Mouse (Mus musculus) heart, embryonic 12.5 days (tissue): ENCODE results near the gene Gm29776. TPM values are rescaled to one million over a fixed set of nuclear protein-coding genes. Genes with fewer than 3 reads are reported as not detected.

Source experiments
- ATAC-seq: fragments of 200-750 bp; cut with Nextera tagmentation; 2 replicates; pipeline ENCODE4 v1.8.0; 2017; ENCODE audit warnings: moderate TSS enrichment, moderate library complexity; ENCODE audit not compliant: insufficient number of reproducible peaks, low FRiP score
- H3K27ac ChIP-seq: fragments of 300-500 bp; sonication (generic); 2 replicates; pipeline ENCODE4 v1.5.1; 2016; ENCODE audit warnings: mild to moderate bottlenecking, moderate library complexity; ENCODE audit not compliant: poor library complexity, severe bottlenecking
- H3K27me3 ChIP-seq: fragments of 300-500 bp; sonication (generic); replicated peaks from 2 replicates; pipeline ENCODE4 v1.6.1; 2016; ENCODE audit warnings: mild to moderate bottlenecking, moderate library complexity
- H3K36me3 ChIP-seq: fragments of 300-500 bp; sonication (generic); 2 replicates; pipeline ENCODE4 v1.6.1; 2016; ENCODE audit warnings: mild to moderate bottlenecking, moderate library complexity
- H3K4me1 ChIP-seq: fragments of 300-500 bp; sonication (generic); replicated peaks from 2 replicates; pipeline ENCODE4 v1.6.1; 2016; ENCODE audit warnings: mild to moderate bottlenecking
- H3K4me2 ChIP-seq: fragments of 300-500 bp; sonication (generic); 2 replicates; pipeline ENCODE4 v1.6.1; 2016; ENCODE audit warnings: mild to moderate bottlenecking, moderate library complexity
- H3K4me3 ChIP-seq: fragments of 300-500 bp; sonication (generic); 2 replicates; pipeline ENCODE4 v1.5.1; 2016; ENCODE audit warnings: mild to moderate bottlenecking
- H3K9ac ChIP-seq: fragments of 300-500 bp; sonication (generic); 2 replicates; pipeline ENCODE4 v1.6.1; 2016; ENCODE audit warnings: mild to moderate bottlenecking, moderate library complexity
- H3K9me3 ChIP-seq: fragments of 300-500 bp; sonication (generic); replicated peaks from 2 replicates; pipeline ENCODE4 v1.6.1; 2016; ENCODE audit warnings: mild to moderate bottlenecking, moderate library complexity
- WGBS: fragments of 180-500 bp; shearing (Covaris S2); methylation state at CpG from one replicate; pipeline ENCODE4 v1.1.7; 2016; 5-methylcytosine and 5-hydroxymethylcytosine counted together
- microRNA-seq: library from miRNA; unstranded; fragments of <30 nt; microRNA quantifications from one replicate; pipeline ENCODE4, GENCODE M21; 2017
- polyA plus RNA-seq: library from polyadenylated mRNA; unstranded; fragments of >200 nt; fragmentation: Nextera tagmentation; extraction: Ambion mirVana; gene quantifications from 2 replicates; pipeline ENCODE4 v1.2.1, GENCODE M21; 2016

Gene Gm29776
- polyA plus RNA-seq, 1 experiment from 2014 or later = 0.28 TPM

DNA sequence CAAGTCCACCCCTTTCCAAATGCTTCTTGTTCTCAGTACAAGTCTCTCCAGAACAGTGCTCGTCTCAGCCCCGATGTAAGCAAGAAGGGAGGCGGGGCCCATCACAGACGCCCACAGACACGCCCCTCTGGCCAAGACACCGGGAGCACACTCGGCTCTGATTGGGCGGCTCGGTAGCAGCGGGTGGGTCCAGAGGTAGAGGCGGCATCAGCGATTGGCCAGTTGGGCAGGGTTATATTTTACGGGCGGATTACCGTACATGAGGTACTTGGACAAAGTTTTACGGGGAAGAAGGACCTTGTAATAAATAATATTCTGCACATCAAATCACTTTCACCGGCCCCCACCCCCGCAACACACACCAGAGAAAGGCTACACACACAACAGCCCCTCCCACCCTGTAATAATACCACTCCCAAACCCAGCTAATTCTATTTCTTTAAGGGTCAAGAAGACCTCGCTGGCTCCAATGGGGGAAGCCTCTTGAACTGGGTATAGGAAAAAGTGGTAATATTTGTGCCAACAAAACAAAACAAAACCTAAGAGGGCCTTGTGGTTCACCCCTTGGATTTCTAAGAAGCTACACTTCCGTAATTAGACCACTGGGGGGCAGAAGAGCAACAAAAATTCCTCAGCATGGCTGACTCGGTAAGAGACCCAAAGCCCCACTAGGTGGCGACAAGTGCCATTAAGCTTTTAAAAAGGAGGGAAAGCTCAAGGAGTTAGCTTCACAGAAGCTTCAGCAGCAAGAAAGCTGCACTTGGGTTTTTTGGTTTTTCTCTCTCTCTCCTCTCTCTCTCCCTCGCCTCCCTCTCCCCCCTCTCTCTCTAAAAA, 47.8 kb downstream of the Gm29776 start:
- Histone ChIP-seq H3K9me3 (no peaks in the 10 kb centered on the region), H3K27ac (0 out of 2 replicates have a peak overlapping the region, but pooled peaks have one; percentile 14), H3K4me1 (peaks cover 41% of the 10 kb centered on the region), H3K9ac (0 out of 2 replicates have a peak overlapping the region, but pooled peaks have one; percentile 17), H3K4me2 (no peak overlapping the region), H3K27me3 (no peaks in the 10 kb centered on the region), H3K4me3 (no peak overlapping the region), H3K36me3 (peaks cover 71% of the 10 kb centered on the region)
- 62% methylated on average over 23 of the region's 23 CpGs for WGBS
- peak; percentile 43; the same call in 1 of the 2 replicates for ATAC-seq

DNA sequence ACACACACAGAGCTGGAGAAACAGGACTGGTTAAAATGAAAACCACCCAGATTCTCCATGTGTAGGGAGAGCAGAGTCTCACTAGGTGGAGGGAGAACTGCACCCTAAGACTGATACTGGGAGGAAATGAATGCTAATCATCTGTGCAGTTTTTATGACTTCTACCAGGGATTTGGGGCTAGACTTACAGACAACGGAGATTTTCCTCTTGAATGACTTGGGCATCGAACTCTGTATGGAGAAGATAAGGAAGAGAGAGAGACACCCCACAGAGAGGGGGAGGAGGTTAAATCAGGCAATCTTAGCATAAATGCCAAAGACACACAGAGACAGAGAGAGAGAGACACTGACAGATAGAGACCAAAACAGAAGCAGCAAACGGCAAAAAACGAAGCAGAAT, 50.7 kb downstream of the Gm29776 start:
- H3K4me1 ChIP-seq = peaks cover 29% of the 10 kb centered on the region
- H3K9me3 ChIP-seq = no peaks in the 10 kb centered on the region
- no peak overlapping the region for H3K27ac ChIP-seq
- WGBS = 80% methylated on average over 4 of the region's 4 CpGs
- H3K36me3 ChIP-seq = peaks cover 85% of the 10 kb centered on the region
- H3K9ac ChIP-seq = no peak overlapping the region
- ATAC-seq = no peak
- no peaks in the 10 kb centered on the region for H3K27me3 ChIP-seq
- H3K4me3 ChIP-seq = no peak overlapping the region
- no peak overlapping the region for H3K4me2 ChIP-seq

DNA sequence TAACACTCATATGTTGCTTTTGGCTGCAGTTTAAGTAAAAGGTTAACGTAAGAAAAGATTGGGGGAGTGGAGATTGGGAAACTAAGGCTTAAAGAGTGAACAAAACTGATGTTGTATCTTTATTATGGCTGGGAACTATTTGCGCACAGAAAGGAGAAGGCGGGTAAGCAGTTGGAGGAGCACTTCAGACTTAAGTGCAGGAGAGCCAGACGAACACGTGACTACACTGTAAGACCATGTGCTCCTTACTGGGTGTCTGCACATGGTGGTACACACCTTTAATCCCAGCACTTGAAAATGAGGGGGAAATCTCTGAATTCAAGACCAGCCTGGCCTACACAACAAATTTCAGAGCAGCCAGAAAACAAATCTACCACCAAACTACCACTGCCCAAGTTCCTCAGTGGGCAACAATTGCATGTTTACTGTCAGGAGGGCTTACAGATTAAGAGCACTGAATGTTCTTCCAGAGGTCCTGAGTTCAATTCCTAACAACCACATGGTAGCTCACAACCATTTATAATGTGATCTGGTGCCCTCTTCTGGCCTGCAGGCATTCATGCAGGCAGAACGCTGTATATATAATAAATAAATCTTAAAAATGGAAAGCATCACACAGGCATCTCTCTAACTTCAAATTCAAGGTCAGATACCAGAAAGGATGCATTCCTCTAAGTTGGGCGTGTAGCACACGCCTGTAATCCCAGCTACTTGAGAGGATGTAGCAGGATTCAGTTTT, 51.6 kb downstream of the Gm29776 start:
- H3K9ac ChIP-seq = no peak overlapping the region
- WGBS = 90% methylated on average over 8 of the region's 8 CpGs
- H3K9me3 ChIP-seq = no peaks in the 10 kb centered on the region
- no peak overlapping the region for H3K27ac ChIP-seq
- H3K27me3 ChIP-seq = no peaks in the 10 kb centered on the region
- H3K4me2 ChIP-seq = no peak overlapping the region
- peaks cover 93% of the 10 kb centered on the region for H3K36me3 ChIP-seq
- no peak for ATAC-seq
- H3K4me3 ChIP-seq = no peak overlapping the region
- peaks cover 21% of the 10 kb centered on the region for H3K4me1 ChIP-seq

DNA sequence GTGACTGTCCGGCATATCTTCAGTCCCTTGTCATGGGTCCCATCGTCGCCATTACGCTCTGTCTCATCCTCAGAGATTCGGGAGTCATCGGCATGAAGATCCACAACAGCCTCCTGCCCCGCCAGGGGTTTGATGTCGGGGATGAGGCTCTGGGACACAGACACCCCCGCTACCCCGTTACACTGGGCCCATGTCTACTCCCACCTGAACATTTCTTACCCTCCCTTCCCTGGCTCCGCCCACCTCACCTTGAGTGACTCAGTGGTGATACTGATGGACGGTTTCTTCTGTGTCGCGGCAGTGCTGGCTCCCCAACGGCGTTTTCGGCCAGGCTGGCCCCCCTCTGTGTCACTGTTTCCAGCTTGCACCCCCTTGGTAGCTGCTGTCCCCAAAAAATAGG, 52.2 kb downstream of the Gm29776 start:
- Histone ChIP-seq H3K4me2 (no peak overlapping the region), H3K27me3 (no peaks in the 10 kb centered on the region), H3K9me3 (no peaks in the 10 kb centered on the region), H3K4me3 (no peak overlapping the region), H3K36me3 (peaks cover 90% of the 10 kb centered on the region), H3K4me1 (peaks cover 15% of the 10 kb centered on the region), H3K27ac (no peak overlapping the region), H3K9ac (no peak overlapping the region)
- WGBS = 92% methylated on average over 17 of the region's 17 CpGs
- ATAC-seq = no peak

DNA sequence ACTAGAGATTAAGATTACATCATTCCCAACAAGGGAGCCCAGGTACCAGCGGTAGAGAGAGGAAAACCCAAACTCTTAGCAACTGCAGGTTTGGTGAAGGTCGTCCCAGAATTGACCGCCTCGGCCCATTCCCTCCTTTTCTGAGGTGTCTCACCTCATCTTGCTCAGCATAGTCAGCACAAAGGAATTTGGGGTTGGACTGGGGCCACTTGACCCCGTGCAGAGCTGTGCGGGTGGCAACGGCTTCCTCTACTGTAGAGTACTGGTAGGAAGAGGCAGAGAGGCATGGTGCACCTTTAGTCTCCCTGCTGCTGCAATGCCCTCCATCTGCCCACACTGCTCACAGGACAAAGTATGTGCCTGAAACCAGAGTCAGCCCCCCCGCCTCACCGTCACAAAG, 54.3 kb downstream of the Gm29776 start:
- no peaks in the 10 kb centered on the region for H3K9me3 ChIP-seq
- ATAC-seq = no peak
- peaks cover 70% of the 10 kb centered on the region for H3K36me3 ChIP-seq
- no peak overlapping the region for H3K9ac ChIP-seq
- WGBS = 79% methylated on average over 9 of the region's 9 CpGs
- no peak overlapping the region for H3K4me2 ChIP-seq
- H3K4me1 ChIP-seq = peaks cover 10% of the 10 kb centered on the region
- no peak overlapping the region for H3K4me3 ChIP-seq
- H3K27ac ChIP-seq = no peak overlapping the region
- no peaks in the 10 kb centered on the region for H3K27me3 ChIP-seq

DNA sequence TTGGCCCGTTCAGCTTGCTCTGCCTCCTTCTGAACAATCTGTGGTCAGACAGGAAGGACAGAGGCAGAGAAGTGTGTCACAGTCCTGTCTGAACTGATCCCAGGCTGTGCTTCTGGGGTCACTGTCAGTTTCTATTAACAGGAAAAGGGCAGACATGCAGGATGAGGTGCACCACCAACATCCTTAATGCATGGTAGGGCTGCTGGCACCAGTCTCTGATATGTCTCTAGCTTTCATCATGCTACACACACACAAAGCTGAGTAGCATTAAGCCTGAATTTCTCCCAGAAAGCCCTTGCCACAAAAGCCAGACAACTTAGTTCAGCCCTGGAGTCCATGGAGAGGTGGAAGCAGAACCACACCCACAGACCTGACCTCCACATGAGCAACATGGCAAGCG, 55.6 kb downstream of the Gm29776 start:
- Histone ChIP-seq H3K4me1 (peaks cover 10% of the 10 kb centered on the region), H3K4me2 (no peak overlapping the region), H3K27ac (no peak overlapping the region), H3K27me3 (no peaks in the 10 kb centered on the region), H3K9ac (no peak overlapping the region), H3K4me3 (no peak overlapping the region), H3K36me3 (peaks cover 70% of the 10 kb centered on the region), H3K9me3 (no peaks in the 10 kb centered on the region)
- WGBS = 74% methylated on average over 2 of the region's 2 CpGs
- no peak for ATAC-seq

Small RNA genes within 50 kb of the gene (microRNA-seq; reads per million reads assigned to microRNA genes)
- not detected for gene Mir6948

Other genes starting within 250 kb of the Gm29776 start
- 50.3 and 55.8 TPM in 2 replicates for gene Lrp10, start 234.7 kb downstream of the Gm29776 start, polyA plus RNA-seq
- gene Rem2, start 222.7 kb downstream of the Gm29776 start, polyA plus RNA-seq = 1.9 and 2.4 TPM in 2 replicates
- gene Prmt5, start 181.3 kb downstream of the Gm29776 start, polyA plus RNA-seq = 63.5 and 65.0 TPM in 2 replicates
- 38.0 and 46.3 TPM in 2 replicates for gene Haus4, start 144.2 kb downstream of the Gm29776 start, polyA plus RNA-seq
- 39.5 and 40.7 TPM in 2 replicates for gene Ajuba, start 121.3 kb downstream of the Gm29776 start, polyA plus RNA-seq
- gene 4931414P19Rik, start 92.8 kb downstream of the Gm29776 start, polyA plus RNA-seq = 6.4 and 6.8 TPM in 2 replicates
- gene Psmb5, start 80.8 kb downstream of the Gm29776 start, polyA plus RNA-seq = 300 and 308 TPM in 2 replicates
- gene Psmb11, start 77.4 kb downstream of the Gm29776 start, polyA plus RNA-seq = not detected in 2 replicates
- gene Gm17606, start 57.9 kb downstream of the Gm29776 start, polyA plus RNA-seq = not detected in 2 replicates
- gene Cdh24, start 57.5 kb downstream of the Gm29776 start, polyA plus RNA-seq = 3.1 and 3.3 TPM in 2 replicates
- gene 1700123O20Rik, start 12.6 kb downstream of the Gm29776 start, polyA plus RNA-seq = 50.3 and 57.1 TPM in 2 replicates
- 85.1 and 89.0 TPM in 2 replicates for gene Acin1, start 11.9 kb downstream of the Gm29776 start, polyA plus RNA-seq
- not detected in 2 replicates for gene Cebpe, start 13.3 kb upstream of the Gm29776 start, polyA plus RNA-seq
- gene Slc7a8, start 83.1 kb upstream of the Gm29776 start, polyA plus RNA-seq = 4.4 and 4.7 TPM in 2 replicates
- gene Rnf212b, start 115.3 kb upstream of the Gm29776 start, polyA plus RNA-seq = not detected in 2 replicates
- gene Homez, start 172.1 kb upstream of the Gm29776 start, polyA plus RNA-seq = 7.4 and 10.4 TPM in 2 replicates
- 0.62 and 0.79 TPM in 2 replicates for gene Ppp1r3e, start 178.7 kb upstream of the Gm29776 start, polyA plus RNA-seq
- 2.3 and 2.4 TPM in 2 replicates for gene Bcl2l2, start 184.5 kb upstream of the Gm29776 start, polyA plus RNA-seq
- gene Gm20521, start 184.6 kb upstream of the Gm29776 start, polyA plus RNA-seq = not detected in 2 replicates
- gene Pabpn1, start 193.7 kb upstream of the Gm29776 start, polyA plus RNA-seq = 96.3 and 101 TPM in 2 replicates
- gene Slc22a17, start 214.3 kb upstream of the Gm29776 start, polyA plus RNA-seq = 47.1 and 50.8 TPM in 2 replicates
- 15.0 and 16.7 TPM in 2 replicates for gene Efs, start 227.3 kb upstream of the Gm29776 start, polyA plus RNA-seq
- not detected in 2 replicates for gene Il25, start 233.9 kb upstream of the Gm29776 start, polyA plus RNA-seq
- 0.57 and 0.89 TPM in 2 replicates for gene Cmtm5, start 237.4 kb upstream of the Gm29776 start, polyA plus RNA-seq